Mouse (Mus musculus): ENCODE results near the gene Ptprg.

DNA sequence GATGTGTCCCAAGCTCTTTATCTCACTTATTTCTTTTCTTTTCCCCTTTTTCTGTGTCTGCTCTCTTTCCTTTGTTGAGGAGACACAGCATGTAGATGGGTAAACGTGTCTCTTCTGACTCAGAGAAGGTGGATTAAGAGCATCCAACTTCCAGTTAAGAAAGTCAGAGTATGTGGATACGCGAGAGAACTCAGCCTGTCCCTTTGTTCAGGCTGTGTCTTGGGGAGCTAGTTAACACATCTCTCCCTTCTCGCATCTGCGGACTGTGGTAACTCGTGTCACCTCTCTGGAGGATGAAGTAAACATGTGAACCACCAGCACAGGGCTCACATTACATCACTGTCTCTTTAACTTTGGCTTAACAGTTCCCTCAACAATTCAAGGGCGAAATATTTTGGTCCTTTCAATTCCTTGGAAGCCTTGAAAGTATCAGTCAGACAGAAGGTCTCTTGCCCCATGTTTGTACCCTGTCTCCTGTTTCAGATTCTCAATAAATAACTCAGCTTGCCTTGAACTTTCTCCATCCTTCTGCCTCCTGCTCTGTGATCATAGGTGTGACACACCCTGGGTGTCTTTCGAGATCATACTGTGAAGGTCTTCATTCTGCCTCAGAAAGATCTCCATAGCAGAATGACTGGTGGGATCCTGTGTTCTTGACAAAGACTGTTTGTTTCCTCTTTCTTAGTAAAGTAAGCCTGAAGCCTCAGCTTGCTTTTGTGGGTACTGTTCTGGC lies 51.0 kb downstream of the Ptprg start:
- no peak for TF ChIP-seq CTCF (conservative IDR thresholded peaks at IDR 0.05; ENCODE audit: low read length)
- no peak for TF ChIP-seq POU5F1 (IDR thresholded peaks at IDR 0.05; ENCODE audit: borderline replicate concordance, low read length)

Data from E14TG2a.4 (cell line).